Comparison of ENCODE assay signal across 8 mouse cellular contexts in the genomic region with DNA sequence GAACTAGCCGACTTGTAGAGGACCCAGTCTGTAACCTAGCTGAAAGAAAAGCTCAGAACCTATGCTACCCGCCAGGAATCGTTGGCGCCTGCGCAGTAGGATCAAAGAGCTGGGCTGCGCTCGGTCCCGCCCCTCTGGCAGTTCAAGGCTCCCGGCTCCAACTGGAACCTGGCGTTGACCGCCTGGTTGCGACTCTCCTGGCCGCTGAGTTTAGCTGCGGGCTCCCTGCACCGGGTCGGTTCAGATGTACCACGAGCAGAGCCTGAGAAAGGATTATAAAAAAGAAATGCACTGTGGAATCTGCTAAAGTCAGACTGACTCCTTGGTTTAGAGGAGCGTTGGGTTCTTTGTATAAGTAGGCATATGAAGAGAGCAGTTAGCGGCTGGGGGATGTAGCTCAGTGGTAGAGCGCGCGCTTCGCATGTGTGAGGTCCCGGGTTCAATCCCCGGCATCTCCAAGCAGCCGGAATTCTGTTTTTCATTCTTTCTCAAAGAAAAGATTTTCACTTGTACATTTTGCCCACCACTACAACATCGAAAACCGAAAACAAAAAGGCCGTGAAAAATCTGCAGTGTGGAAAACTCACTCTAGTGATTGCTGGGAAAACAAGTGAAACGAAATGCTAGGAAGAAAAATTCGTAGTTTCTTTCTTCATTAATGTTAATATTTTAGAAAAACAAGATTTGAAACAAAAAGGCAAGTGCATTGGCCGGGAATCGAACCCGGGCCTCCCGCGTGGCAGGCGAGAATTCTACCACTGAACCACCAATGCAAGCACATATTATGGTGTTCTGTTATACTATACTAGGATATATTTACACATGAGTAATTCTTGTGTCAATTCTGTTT. TPM values are rescaled to one million over a fixed set of nuclear protein-coding genes. Genes with fewer than 3 reads are reported as not detected.
DNase-seq lines count a peak whose midpoint lies in the region; ATAC-seq and TF ChIP-seq lines count a peak whose summit lies in the region.

No protein-coding gene starts in this region.

- no peaks in the 10 kb centered on the region for H3K27me3 ChIP-seq in embryonic facial prominence, embryonic 15.5 days
- no peaks in the 10 kb centered on the region for H3K27me3 ChIP-seq in kidney, embryonic 14.5 days (ENCODE audit: control insufficient read depth, insufficient read depth, low read length)
- no peaks in the 10 kb centered on the region for H3K27me3 ChIP-seq in limb, embryonic 15.5 days

- H3K27ac ChIP-seq in bone marrow, adult 2 months (ENCODE audit: control insufficient read depth, insufficient read depth, low read depth, low read length, poor library complexity): peak overlapping the region; percentile 72
- H3K27ac ChIP-seq in embryonic facial prominence, embryonic 15.5 days (replicated peaks): peak overlapping the region; percentile 97
- H3K27ac ChIP-seq in kidney, embryonic 14.5 days (ENCODE audit: low read depth, low read length): peak overlapping the region; percentile 90
- H3K27ac ChIP-seq in limb, embryonic 15.5 days: peak overlapping the region; percentile 96

- ATAC-seq in embryonic facial prominence, embryonic 15.5 days (ENCODE audit: insufficient number of reproducible peaks, low FRiP score, low TSS enrichment, low read depth): peak; percentile 96
- ATAC-seq in kidney, embryonic 14.5 days (ENCODE audit: low FRiP score, low TSS enrichment): peak; percentile 98
- ATAC-seq in limb, embryonic 15.5 days (ENCODE audit: insufficient number of reproducible peaks, low FRiP score, low TSS enrichment, low read depth): peak; percentile 96

- no peak for TF ChIP-seq POLR2A in bone marrow, adult 2 months (IDR thresholded peaks at IDR 0.05; ENCODE audit: borderline replicate concordance, control insufficient read depth, low read depth, low read length)

- H3K36me3 ChIP-seq in embryonic facial prominence, embryonic 15.5 days: no peaks in the 10 kb centered on the region
- H3K36me3 ChIP-seq in kidney, embryonic 14.5 days (ENCODE audit: control insufficient read depth, insufficient read depth, low read length): no peaks in the 10 kb centered on the region
- H3K36me3 ChIP-seq in limb, embryonic 15.5 days: no peaks in the 10 kb centered on the region

- under 1% methylated on average over 37 of the region's 37 CpGs for WGBS in bone marrow, adult 2 months
- under 1% methylated on average over 37 of the region's 37 CpGs for WGBS in embryonic facial prominence, embryonic 15.5 days
- WGBS in kidney, embryonic 14.5 days: under 1% methylated on average over 37 of the region's 37 CpGs
- WGBS in limb, embryonic 15.5 days: under 1% methylated on average over 37 of the region's 37 CpGs

- DNase-seq in 416B (ENCODE audit: low read depth): peak; percentile 95
- DNase-seq in heart, adult 9 months (ENCODE audit: low spot score in 2 of 2): peak; percentile 92 to 96
- peak; percentile 80 to 91 for DNase-seq in monocyte, adult 2 months (ENCODE audit: low read depth in 1 of 2, low spot score in 2 of 2)
- peak; percentile 89 to 91 for DNase-seq in spleen, postnatal 36 days (ENCODE audit: low spot score in 2 of 2)

- H3K4me2 ChIP-seq in embryonic facial prominence, embryonic 15.5 days (replicated peaks): peak overlapping the region; percentile 49
- peak overlapping the region; percentile 44 for H3K4me2 ChIP-seq in kidney, embryonic 14.5 days (replicated peaks; ENCODE audit: low read depth, low read length)
- peak overlapping the region; percentile 48 for H3K4me2 ChIP-seq in limb, embryonic 15.5 days

- no peak for TF ChIP-seq CTCF in bone marrow, adult 2 months (IDR thresholded peaks at IDR 0.05; ENCODE audit: control insufficient read depth, insufficient read depth, low read length)

- H3K4me3 ChIP-seq in bone marrow, adult 2 months (replicated peaks; ENCODE audit: control insufficient read depth, low read depth, low read length): peak overlapping the region; percentile 91
- H3K4me3 ChIP-seq in embryonic facial prominence, embryonic 15.5 days (replicated peaks): peak overlapping the region; percentile 81
- peak overlapping the region; percentile 65 for H3K4me3 ChIP-seq in kidney, embryonic 14.5 days (ENCODE audit: low read length)
- H3K4me3 ChIP-seq in limb, embryonic 15.5 days: peak overlapping the region; percentile 73

- no peaks in the 10 kb centered on the region for H3K9me3 ChIP-seq in embryonic facial prominence, embryonic 15.5 days (replicated peaks)
- no peaks in the 10 kb centered on the region for H3K9me3 ChIP-seq in kidney, embryonic 14.5 days (ENCODE audit: control insufficient read depth, low read length)
- H3K9me3 ChIP-seq in limb, embryonic 15.5 days: no peaks in the 10 kb centered on the region

- peak overlapping the region; percentile 58 for H3K9ac ChIP-seq in embryonic facial prominence, embryonic 15.5 days
- H3K9ac ChIP-seq in kidney, embryonic 14.5 days (ENCODE audit: low read depth, low read length): peak overlapping the region; percentile 61; the same call in 1 of the 2 replicates
- H3K9ac ChIP-seq in limb, embryonic 15.5 days: peak overlapping the region; percentile 55

- H3K4me1 ChIP-seq in bone marrow, adult 2 months (ENCODE audit: control insufficient read depth, insufficient read depth, low read length): no peaks in the 10 kb centered on the region; the same call in 1 of the 2 replicates
- peaks cover 6% of the 10 kb centered on the region; the same call in 1 of the 2 replicates for H3K4me1 ChIP-seq in embryonic facial prominence, embryonic 15.5 days
- peaks cover 3% of the 10 kb centered on the region; the same call in 1 of the 2 replicates for H3K4me1 ChIP-seq in kidney, embryonic 14.5 days (ENCODE audit: control insufficient read depth, insufficient read depth, low read length)
- peaks cover 3% of the 10 kb centered on the region; the same call in 1 of the 2 replicates for H3K4me1 ChIP-seq in limb, embryonic 15.5 days

RNA-seq across cellular contexts. Expression of a gene that starts 55.5 kb away (rescaled TPM):
- 3.3 and 4.8 TPM in 2 replicates for polyA plus RNA-seq in bone marrow, adult 2 months (2011; ENCODE audit: insufficient read depth, insufficient read length, low replicate concordance, missing spikeins)
- 14.3 and 16.2 TPM in 2 replicates for polyA plus RNA-seq in embryonic facial prominence, embryonic 15.5 days (2015; fragmentation: Nextera tagmentation; extraction: Ambion mirVana)
- polyA plus RNA-seq in kidney, embryonic 14.5 days (2014; fragmentation: Nextera tagmentation; extraction: Ambion mirVana): 12.0 and 19.7 TPM in 2 replicates
- 12.5 and 13.0 TPM in 2 replicates for polyA plus RNA-seq in limb, embryonic 15.5 days (2015; fragmentation: Nextera tagmentation; extraction: Ambion mirVana)

RNA-seq across cellular contexts. Expression of a gene that starts 58.1 kb away (rescaled TPM):
- polyA plus RNA-seq in bone marrow, adult 2 months (2011; ENCODE audit: insufficient read depth, insufficient read length, low replicate concordance, missing spikeins): 3.8 TPM in 1 of 2 replicates, not detected in the other
- 9.0 and 10.7 TPM in 2 replicates for polyA plus RNA-seq in embryonic facial prominence, embryonic 15.5 days (2015; fragmentation: Nextera tagmentation; extraction: Ambion mirVana)
- 3.3 and 5.4 TPM in 2 replicates for polyA plus RNA-seq in kidney, embryonic 14.5 days (2014; fragmentation: Nextera tagmentation; extraction: Ambion mirVana)
- 6.6 and 7.3 TPM in 2 replicates for polyA plus RNA-seq in limb, embryonic 15.5 days (2015; fragmentation: Nextera tagmentation; extraction: Ambion mirVana)

Comparison
In these comparisons a context has a peak if more than half of its experiments do, and no peak if none do; other contexts are left out.
1. Peak in every context shown above with its lines: DNase-seq, ATAC-seq, H3K4me3 ChIP-seq and H3K27ac ChIP-seq.